Mouse (Mus musculus): Measurements from ENCODE around the gene Mrgpra1.
"Not testable (repeated sequence)": the region's sequence is repeated elsewhere in the genome, so short reads cannot be mapped to it uniquely, and the experiment has no call there.

Gene Mrgpra1

GRCm38 (mm10) chr7:47354140-47354539, at the start of gene Mrgpra1:
Mrgpra1 (minus strand) TSS chr7:47354240.
- no peak for DNase-seq

GRCm38 (mm10) chr7:47401125-47401524, 47.1 kb upstream of the Mrgpra1 start:
- no peak for DNase-seq

- DNase-seq: no peak
Measured at GRCm38 (mm10) chr7:47348421-47348820, 5.6 kb downstream of the Mrgpra1 start.

GRCm38 (mm10) chr7:47345905-47346478, 8.0 kb downstream of the Mrgpra1 start:
- no peak for DNase-seq

- not testable (repeated sequence) for DNase-seq
Measured at GRCm38 (mm10) chr7:47341887-47342286, 12.2 kb downstream of the Mrgpra1 start.

GRCm38 (mm10) chr7:47341389-47341788, 12.7 kb downstream of the Mrgpra1 start:
- not testable (repeated sequence) for DNase-seq

- DNase-seq: no peak
Measured at GRCm38 (mm10) chr7:47318299-47318698, 35.7 kb downstream of the Mrgpra1 start.

GRCm38 (mm10) chr7:47312289-47312688, 41.8 kb downstream of the Mrgpra1 start:
- DNase-seq: no peak

- no peak for DNase-seq
Measured at GRCm38 (mm10) chr7:47309855-47310254, 44.2 kb downstream of the Mrgpra1 start.

- DNase-seq: not testable (repeated sequence)
Measured at GRCm38 (mm10) chr7:47304661-47305060, 49.4 kb downstream of the Mrgpra1 start.

- DNase-seq: not testable (repeated sequence)
Measured at GRCm38 (mm10) chr7:47299612-47300011, 54.4 kb downstream of the Mrgpra1 start.
